Comparison of ENCODE assay signal across 23 mouse cellular contexts in genomic region chr13:113534664-113535455, GRCm38 (mm10).
DNase-seq lines count a peak whose midpoint lies in the region; ATAC-seq and TF ChIP-seq lines count a peak whose summit lies in the region.
"Had no signal": no experiment of that assay in that cellular context is flagged by ENCODE, and none has a peak within 500 bp of the region (broad histone marks: within the 10 kb centered on the region; RNA-seq: fewer than 3 reads in every experiment).

No protein-coding gene starts in this region.

- peak; percentile 18 for DNase-seq in adrenal gland, postnatal 10 days
- no peak for DNase-seq in adrenal gland, postnatal 4 days (ENCODE audit: low spot score in 2 of 2)
- DNase-seq in kidney, adult 2 months, result peak; percentile 54
- DNase-seq in kidney, postnatal 25 days, result no peak
- DNase-seq in 416B (ENCODE audit: low read depth), result peak; percentile 13
- DNase-seq in thymus, postnatal 10 days (ENCODE audit: low spot score in 2 of 2), result no peak
- DNase-seq in ovary, postnatal 36 days (ENCODE audit: low spot score), result no peak
- DNase-seq: adrenal gland, adult 2 months; cerebellum, adult 18-20 months; cerebellum, postnatal 36 days; gastrocnemius, postnatal 36 days; layer of hippocampus, adult 9-11 months; lung, postnatal 10 days; retina, postnatal 1 day; right cerebral cortex, postnatal 4 days; thymus, postnatal 4 days had no signal

- H3K9me3 ChIP-seq in limb, embryonic 13.5 days, result no peaks in the 10 kb centered on the region
- H3K9me3 ChIP-seq: embryonic facial prominence, embryonic 12.5 days; forebrain, embryonic 10.5 days; hindbrain, embryonic 10.5 days; neural tube, embryonic 12.5 days had no signal

- TF ChIP-seq POLR2A in kidney, adult 2 months (IDR thresholded peaks at IDR 0.05; ENCODE audit: low read depth, low read length), result no peak

- WGBS in kidney, adult 2 months, result 52% methylated on average over 8 of the region's 8 CpGs
- 31% methylated on average over 8 of the region's 8 CpGs for WGBS in limb, embryonic 13.5 days

- no peaks in the 10 kb centered on the region for H3K27me3 ChIP-seq in kidney, adult 2 months (replicated peaks; ENCODE audit: control insufficient read depth, insufficient read depth, low read length)
- no peaks in the 10 kb centered on the region for H3K27me3 ChIP-seq in limb, embryonic 13.5 days
- H3K27me3 ChIP-seq: CH12.LX; embryonic facial prominence, embryonic 12.5 days; neural tube, embryonic 12.5 days had no signal

- H3K9ac ChIP-seq in limb, embryonic 13.5 days, result no peak overlapping the region
- H3K9ac ChIP-seq: embryonic facial prominence, embryonic 12.5 days; neural tube, embryonic 12.5 days had no signal

- peak; percentile 83 for ATAC-seq in limb, embryonic 13.5 days (ENCODE audit: low FRiP score, low read depth)

- H3K27ac ChIP-seq in kidney, adult 2 months (ENCODE audit: insufficient read depth, low read depth, low read length), result no peak overlapping the region
- H3K27ac ChIP-seq in limb, embryonic 13.5 days, result peak overlapping the region; percentile 52; the same call in 1 of the 2 replicates
- H3K27ac ChIP-seq: embryonic facial prominence, embryonic 12.5 days; forebrain, embryonic 10.5 days; hindbrain, embryonic 10.5 days; kidney, postnatal 0 days; neural tube, embryonic 12.5 days had no signal

- no peak for TF ChIP-seq CTCF in kidney, adult 2 months (conservative IDR thresholded peaks at IDR 0.05; ENCODE audit: insufficient read depth, insufficient read length, low read depth, low read length)

- no peaks in the 10 kb centered on the region for H3K36me3 ChIP-seq in kidney, adult 2 months (ENCODE audit: control insufficient read depth, insufficient read depth, low read length)
- no peaks in the 10 kb centered on the region for H3K36me3 ChIP-seq in limb, embryonic 13.5 days
- H3K36me3 ChIP-seq: embryonic facial prominence, embryonic 12.5 days; forebrain, embryonic 10.5 days; hindbrain, embryonic 10.5 days; neural tube, embryonic 12.5 days had no signal

- no peak overlapping the region for H3K4me3 ChIP-seq in kidney, adult 2 months (ENCODE audit: insufficient read depth, low read depth, low read length)
- no peak overlapping the region for H3K4me3 ChIP-seq in limb, embryonic 13.5 days
- H3K4me3 ChIP-seq: embryonic facial prominence, embryonic 12.5 days; forebrain, embryonic 10.5 days; hindbrain, embryonic 10.5 days; neural tube, embryonic 12.5 days had no signal

- H3K4me1 ChIP-seq in kidney, adult 2 months (ENCODE audit: control insufficient read depth, insufficient read depth, low read length), result peaks cover 7% of the 10 kb centered on the region; the same call in 1 of the 2 replicates
- peaks cover 18% of the 10 kb centered on the region for H3K4me1 ChIP-seq in limb, embryonic 13.5 days
- H3K4me1 ChIP-seq: embryonic facial prominence, embryonic 12.5 days; hindbrain, embryonic 10.5 days had no signal

- peak overlapping the region; percentile 25; the same call in 1 of the 2 replicates for H3K4me2 ChIP-seq in limb, embryonic 13.5 days (replicated peaks)
- H3K4me2 ChIP-seq: embryonic facial prominence, embryonic 12.5 days; neural tube, embryonic 12.5 days had no signal

Comparison
In these comparisons a context has a peak if more than half of its experiments do, and no peak if none do; other contexts are left out.
1. DNase-seq: peak in adrenal gland, postnatal 10 days (single experiment), kidney, adult 2 months (single experiment) and 416B (single experiment); none in adrenal gland, postnatal 4 days (0 of 2), kidney, postnatal 25 days (0 of 2), thymus, postnatal 10 days (0 of 2) and ovary, postnatal 36 days (single experiment).